Mouse (Mus musculus): ENCODE results near the gene Cldn9.

Gene Cldn9

DNA sequence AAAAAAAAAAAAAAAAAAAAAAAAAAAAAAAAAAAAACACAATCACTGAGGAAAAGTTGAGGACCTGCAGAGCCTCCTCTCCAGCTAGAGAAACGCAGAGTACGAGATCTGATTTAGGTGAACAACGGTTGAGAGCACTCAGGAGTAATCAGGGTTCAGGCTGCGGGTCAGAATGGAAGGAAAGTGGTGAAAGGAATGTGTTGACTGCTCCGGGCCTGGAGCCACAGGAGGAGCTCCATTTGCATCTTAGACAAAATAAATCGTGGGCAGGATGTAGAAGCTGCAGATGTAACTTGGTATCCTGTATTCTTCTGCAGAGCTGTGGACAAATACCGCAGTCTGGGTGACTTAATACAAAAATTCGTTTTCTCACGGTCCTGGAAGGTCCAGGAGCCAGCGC is 37.9 kb downstream of the Cldn9 start:
- DNase-seq (ENCODE audit: low read depth) = no peak

- DNase-seq (ENCODE audit: low read depth) = no peak
Measured at GRCm38 (mm10) chr17:23644613-23645495, 39.0 kb downstream of the Cldn9 start, which contains the start of gene Mmp25. Gene Mmp25, minus strand, starts transcription at chr17:23645277.
